Mouse (Mus musculus): ENCODE measurements around the gene Agmat.
A peak's percentile ranks its signal among the peaks of the same experiment; 100 is the strongest.
"Not testable (repeated sequence)": the region's sequence is repeated elsewhere in the genome, so short reads cannot be mapped to it uniquely, and the experiment has no call there.

Gene Agmat

DNA sequence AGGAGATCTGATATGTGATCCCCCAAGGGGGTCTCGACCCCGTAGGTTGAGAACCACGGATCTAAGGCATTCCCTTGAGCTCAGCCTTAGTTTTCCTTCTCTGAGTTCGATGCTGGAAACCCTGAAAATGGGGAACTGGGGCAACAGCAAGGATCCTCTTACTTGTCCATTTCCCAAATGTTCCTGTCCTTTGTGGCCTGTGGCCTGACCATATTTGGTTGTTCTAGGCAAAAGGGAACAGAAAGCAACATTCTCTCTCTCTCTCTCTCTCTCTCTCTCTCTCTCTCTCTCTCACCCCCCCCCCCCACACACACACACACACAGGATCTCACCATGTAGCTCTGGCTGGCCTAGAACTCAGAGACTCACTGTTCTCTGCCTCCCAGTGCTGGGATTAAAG lies 9.6 kb upstream of the Agmat start:
- DNase-seq = no peak

DNA sequence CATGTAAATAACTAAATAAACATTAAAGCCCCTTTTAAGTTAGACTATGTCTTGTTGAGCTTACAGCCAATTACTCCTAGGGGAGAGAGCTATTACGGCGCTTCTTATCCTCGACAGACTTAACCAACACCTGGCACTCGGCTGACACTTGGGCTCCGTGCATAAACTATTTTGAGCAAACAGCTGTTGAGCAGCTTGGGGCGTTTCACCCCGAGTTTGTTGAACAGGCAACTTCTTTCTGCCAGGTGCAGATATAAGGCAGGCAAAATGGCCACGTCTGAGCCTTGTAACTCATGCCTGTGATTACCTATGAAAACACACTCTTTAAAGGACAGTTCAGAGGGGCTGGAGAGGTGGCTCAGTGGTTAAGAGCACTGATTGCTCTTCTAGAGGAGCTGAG lies 8.5 kb upstream of the Agmat start:
- no peak for DNase-seq

DNA sequence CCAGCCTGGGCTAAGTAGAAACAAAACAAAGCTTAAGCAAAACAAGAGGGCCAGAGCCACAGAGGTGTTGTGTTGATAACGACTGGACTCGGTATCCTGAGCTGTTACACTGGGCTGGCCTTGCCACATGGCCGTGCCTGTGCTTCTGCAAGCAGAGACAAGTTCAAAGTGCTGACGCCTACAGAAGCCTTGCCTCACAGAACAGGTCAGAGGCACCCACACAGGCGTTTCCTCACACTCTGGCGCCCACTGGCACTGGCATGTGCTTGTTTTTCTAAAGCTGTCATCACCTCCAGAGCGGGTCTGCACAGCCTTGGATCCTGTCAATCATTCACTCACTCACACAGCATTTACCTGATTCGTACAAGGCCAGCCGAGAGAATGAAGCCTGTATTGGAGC lies 4.6 kb upstream of the Agmat start:
- no peak for DNase-seq

DNA sequence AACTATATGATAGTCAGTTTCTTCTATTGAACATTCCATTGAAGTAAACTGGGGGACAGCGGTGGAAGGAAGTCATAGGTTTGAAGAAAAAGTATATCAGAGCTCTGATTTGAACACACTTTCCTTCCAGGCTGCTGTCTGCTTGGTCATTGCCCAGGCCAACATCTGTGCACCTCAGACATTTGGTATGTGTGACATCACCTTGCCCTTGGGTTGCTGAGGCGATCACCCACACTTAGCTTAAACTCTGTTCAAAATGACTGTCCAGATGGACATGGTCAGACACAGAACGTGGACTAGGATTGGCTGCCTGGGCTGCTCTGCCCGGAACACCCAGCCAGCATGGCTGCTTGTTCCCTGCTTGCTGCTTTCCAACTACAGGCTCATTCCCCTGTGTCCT lies 4.1 kb upstream of the Agmat start:
- no peak for DNase-seq

DNA sequence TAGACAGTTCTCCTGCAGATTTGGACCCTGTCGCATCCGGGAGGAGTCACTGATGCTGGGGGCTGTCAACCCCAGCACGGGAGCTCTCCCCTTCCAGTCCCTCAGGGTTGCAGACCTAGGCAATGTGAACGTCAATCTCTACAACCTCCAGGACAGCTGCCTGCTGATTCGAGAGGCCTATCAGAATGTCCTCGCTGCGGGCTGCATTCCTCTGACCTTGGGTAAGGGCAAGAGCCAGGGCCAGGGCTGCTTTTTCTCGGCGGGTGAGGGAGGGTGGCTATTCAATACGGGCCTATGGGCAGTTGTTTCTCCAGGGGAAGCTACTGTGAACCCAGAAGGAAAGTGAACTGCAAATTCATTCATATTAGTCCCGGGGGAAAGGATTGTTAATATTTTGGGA lies 3.1 kb downstream of the Agmat start:
- no peak for DNase-seq

DNA sequence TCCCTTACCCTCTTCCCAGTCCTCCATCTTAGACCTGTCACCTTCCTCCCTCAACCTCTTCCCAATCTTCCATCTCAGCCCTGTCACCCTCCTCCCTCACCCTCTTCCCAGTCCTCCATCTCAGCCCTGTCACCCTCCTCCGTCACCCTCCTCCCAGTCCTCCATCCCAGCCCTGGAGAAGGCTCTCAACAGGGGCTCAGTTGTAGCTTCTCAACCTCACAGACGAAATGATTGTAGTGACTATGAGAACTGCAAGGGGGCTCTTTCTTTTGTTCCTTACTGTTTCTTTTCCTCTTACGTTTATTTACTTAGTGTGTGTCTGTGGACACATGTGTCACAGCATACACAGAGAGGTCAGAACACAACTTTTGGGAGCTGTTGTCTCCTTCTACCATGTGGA lies 4.4 kb downstream of the Agmat start:
- no peak for DNase-seq

DNA sequence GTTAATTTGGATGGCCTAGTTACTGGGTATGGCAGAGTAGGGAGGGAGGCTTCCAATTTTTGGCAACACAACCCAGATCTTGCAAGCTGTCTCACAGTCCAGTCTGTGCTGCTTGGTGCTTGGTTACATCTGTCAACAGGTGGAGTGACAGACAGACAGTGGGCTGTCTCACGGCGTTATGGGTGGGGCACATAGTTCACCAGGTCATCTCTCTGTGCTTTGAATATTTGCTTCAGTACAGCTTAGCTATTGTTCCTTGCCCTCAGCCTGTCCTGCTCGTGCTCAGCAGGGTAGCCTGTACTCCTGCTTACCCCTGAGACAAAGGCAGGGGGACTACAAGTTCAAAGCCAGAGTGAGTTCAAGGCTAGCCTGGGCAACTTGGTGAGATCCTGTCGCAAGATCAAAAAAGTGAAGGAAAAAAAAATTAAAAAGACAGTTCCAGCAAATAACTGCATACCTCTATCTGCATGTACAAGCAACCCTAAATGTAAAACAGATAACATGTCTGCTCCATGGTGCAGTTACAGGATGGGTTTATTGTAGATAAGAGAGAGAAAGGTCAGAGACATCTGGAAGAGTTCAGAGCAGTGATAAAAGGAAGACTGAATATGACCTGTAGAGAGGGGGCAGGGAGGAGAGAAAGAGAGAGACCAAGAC lies 5.1 kb downstream of the Agmat start:
- no peak for DNase-seq

DNA sequence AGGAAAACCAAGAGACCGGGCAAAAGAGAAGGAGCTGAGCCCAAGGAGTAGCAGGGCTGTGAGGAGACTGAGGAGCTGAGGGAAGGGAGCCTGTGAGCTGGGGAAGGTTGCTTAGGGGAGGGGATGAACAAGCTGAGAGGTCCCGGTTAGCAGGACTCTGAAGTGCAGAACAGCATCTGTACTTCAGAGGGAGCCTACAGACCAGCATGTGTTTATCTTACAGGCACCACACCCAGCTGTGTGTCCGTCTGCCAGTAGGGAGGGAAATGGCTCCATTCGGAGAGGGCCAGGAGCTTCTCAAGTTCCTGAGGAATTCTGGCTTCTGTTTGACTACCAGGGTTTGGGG lies 5.6 kb downstream of the Agmat start:
- no peak for DNase-seq

DNA sequence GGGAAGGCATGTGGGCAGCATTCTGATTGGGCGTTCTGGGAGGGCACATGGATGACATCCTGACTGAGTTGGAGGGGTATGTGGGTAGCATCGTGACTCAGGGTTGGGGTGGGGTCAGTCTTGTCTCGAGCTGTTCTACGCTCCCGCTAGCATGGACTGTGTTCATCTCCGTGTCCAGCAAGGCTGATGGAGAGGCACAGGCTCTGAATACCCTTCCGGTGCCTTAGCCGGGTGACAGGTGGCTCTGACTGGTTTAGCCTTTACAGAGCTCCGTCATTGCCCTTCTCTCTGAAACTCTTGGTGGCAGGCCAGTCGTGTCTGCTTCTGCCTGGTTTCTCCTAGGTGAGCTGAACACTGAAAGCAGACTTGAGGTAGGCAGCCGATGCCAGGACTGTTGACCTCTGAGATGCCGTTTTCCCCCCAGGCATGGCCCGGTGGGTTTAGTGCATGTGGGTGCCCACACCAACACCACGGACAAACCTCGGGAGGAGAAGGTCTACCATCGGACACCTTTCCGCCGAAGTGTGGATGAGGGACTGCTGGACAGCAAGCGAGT lies 9.0 kb downstream of the Agmat start:
- no peak for DNase-seq

DNA sequence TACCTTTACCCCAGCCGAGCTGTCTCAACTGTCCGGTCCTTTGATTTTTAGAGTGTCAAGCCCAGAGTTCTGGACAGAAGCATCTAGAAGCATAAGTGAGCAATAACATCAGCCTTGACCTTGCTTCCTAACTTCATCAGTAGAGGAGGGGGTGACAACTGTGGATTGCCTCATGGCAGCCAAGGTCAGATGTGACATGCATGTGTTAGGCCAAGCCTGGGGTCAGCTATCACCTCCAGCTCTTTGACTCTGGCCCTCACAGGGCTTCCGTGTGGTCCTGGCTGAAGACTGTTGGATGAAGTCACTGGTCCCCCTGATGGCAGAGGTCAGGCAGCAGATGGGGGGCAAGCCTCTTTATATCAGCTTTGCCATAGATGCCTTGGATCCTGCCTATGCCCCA lies 10.7 kb downstream of the Agmat start:
- no peak for DNase-seq

DNA sequence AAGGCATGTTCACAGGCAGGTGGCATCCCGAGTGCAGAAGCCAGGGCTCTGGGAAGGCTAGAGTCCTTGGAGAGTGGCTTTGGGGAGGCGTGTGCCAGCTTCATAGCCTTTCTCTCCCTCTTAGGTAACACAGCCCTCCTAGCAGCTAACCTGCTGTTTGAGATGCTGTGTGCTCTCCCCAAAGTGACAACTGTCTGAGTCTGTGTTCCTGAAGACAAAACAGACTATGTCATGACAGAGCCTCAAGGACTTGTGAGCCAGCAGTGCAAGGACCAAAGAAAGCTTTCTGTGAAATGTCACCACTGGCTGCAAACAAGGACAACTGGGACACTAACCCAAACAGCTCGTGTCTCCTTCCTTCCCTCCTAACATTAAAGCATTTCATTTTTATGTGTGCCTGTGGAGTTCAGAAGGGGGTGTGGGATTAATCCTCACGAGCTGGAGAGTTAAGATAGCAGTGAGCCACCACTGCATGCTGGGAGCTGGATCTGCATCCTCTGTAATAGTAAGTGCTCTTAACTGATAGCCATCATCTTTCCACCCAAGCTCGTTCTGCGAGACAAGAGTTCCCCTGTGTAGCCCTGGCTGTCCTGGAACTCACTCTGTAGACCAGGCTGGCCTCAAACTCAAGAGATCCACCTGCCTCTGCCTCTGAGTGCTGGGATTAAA lies 12.5 kb downstream of the Agmat start:
- DNase-seq = no peak

DNA sequence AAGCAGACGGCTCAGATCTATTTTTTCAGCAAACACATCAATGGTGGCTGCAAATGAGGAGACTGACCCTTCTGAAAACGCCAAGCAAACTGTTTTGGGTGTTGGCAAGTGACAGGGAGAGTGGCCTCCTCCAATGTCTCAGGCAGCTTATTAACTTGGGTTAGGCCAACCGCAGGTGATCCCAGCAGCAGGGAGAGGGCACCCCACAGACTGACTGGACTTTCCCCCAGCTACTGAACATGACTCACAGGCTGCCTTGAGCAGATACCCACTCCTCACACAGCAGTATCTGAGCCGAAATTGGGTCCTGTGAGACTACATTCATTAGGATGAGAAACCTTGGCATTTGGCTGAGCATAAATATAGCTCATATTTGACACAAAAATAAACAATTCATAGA lies 14.5 kb downstream of the Agmat start:
- no peak for DNase-seq

DNA sequence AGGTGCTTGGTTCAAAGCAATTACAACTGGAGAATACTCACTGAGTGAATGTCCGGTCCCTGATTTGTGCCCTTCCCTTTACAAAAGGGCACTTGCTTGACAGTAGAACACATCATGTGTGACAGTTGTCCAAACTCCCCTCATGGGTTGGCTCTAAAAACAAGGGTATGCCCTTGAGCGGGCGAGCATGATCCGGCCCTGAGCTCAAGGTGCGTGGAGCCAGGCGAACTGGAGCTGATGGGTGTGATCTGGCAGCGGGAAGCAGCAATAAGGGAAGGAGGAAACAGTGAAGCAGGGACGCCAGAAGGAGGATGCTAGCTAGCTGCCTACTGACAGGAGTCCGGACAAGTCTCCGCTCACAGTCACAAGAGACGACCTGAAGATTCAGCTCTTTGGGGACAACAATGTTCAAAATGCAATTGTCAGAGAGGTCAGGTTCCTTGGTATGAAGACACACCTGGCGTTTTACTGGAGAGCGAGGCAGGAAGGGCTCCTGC lies 15.7 kb downstream of the Agmat start:
- DNase-seq = no peak

DNA sequence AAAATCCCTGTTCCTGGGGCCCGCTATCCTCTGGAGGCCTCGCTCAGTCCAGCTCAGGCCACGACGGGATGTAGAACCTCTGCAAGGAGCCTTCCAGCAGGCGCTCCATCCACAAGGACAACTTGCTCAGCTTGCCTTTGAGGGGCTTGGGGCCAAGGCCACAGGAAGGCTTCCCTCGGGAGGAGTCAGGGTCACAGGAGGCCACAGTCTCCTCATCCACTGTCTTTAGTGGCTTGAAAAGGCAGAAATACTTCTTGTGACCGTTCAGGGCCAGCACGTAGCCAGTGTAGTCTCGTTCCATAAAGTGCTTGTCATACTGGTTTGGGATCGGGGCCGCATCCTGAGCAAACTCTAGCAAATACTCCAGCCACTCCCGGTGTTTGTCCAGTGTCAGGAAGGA lies 17.0 kb downstream of the Agmat start:
- no peak for DNase-seq

DNA sequence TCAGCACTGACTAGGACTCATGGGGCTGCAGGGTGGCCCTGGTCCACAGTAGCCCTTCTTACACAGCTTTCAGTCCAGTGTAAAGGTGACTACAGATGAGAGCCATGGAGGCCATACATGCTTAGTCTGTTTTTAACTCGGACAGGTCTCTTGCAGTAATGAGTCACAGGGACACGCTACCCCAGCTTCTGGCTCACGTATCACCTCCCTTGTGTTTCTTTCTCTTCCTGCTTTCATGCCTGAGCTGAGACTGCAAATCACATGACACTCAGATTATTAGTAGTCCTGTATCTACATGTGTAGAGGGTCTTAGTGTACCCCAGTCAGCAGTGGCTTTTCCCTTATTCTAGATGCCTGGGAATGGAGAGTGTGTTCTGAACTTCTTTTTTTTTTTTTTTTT lies 18.5 kb downstream of the Agmat start:
- no peak for DNase-seq

DNA sequence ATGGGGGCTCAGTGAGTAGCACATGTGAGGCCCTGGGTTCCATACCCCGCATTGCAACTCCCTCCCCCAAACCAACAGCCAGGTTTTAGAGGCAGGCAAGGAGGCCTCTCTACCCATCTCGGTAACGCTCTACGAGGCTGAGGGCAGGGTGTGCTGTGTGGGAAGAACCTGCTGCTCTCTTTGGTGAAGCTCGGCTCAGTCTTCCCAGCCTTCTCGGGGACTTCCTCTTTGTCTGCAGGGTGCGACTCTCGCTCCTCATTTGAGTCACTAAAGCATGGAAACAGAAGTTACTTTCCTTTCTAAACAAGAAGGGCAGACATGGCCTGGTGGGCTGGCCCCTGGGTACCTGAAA lies 19.8 kb downstream of the Agmat start:
- peak in 1 of 2 experiments; percentile 15 for DNase-seq

DNA sequence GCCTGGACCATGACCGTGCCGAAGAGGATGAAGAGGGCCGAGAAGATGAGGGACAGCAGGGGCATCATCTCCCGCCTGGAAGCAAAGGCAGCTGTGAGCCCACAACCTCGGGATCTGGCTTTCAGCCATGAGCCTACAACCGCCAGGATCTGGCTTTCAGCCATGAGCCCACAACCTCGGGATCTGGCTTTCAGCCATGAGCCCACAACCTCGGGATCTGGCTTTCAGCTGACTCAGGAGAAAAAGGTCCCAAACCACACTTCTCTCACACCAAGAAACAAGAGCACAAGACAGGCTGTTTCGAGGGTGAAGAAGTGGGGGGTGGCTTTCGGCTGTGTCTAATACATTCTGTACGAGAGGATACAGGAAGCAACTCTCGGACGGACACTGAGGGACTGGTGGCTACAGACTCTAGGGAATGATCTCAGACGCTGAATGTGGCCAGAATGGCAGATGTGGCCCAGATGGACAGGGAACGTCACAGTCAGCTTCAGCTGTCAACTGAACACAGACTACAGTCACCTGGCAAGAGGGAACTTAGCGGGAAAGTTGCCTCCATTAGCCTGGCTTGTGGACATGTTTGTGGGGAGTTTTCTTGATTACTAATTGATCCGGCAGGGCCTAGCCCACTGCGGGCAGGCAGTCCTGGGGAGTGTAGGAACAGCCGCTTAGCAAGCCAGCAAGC lies 20.3 kb downstream of the Agmat start:
- DNase-seq = peak; percentile 67 to 68

DNA sequence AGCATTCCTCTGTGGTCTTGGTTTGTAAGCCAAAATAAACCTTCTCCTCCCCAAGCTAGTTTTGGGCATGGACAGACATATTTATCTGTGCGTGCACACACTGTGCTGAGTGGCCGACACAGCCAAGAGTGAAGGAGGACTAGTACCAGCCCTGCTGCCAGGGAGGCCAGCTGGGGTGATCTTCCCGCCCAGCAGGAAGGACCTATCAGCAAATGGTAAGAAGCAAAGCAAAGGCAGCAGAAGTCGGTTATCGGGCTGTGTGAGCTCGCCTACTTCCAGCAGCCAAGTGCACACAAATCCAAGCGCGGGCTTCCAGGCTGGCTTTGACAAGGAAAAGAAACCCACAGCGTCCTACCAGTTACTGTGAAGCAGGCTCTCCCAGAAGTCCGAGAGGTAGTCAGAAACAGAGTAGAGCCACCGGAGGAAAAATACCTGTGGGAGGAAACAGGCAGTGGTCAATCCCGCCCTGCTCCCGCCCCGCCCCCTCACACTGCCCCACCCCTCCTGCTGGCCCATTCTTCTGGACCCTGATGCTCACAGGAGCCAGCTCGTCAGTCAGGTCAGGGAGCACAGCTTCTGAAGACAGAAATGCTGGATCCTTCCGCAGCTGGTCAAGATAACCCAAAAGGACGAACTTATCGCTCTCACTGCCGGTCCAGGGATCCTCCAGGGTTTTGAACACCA lies 21.0 kb downstream of the Agmat start:
- peak; percentile 80 to 81 for DNase-seq

DNA sequence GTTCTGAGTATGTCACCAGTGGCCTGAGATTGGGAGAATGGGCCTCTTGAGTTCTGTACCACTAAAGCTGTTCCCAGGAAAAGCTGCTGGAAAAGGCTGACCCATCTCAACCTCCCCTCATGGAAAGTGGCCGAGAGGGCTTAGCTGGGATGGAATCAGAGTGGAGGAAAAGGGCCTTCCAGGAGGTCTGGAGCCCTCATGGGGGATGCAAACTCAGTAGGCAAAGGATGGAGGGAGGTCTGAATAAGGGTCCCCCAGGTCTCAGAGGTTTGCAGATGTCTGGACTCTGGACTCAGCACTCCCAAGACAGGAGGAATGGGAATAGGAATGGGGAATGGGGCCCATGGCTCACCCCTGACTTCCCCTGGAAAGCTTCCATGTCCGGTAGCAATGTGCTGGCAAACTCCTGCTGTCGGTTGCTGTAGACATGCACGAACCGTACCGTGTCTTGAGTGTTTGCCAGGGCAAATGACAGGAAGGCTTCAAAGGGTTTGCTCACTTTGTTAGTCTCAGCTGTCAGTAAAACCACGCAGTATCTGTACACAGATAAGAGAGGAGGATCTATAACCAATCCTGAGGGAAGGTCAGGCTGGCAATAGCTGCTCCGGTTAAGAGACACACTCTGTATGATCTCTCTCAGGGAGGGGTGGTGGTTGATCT lies 23.2 kb downstream of the Agmat start:
- no peak for DNase-seq

DNA sequence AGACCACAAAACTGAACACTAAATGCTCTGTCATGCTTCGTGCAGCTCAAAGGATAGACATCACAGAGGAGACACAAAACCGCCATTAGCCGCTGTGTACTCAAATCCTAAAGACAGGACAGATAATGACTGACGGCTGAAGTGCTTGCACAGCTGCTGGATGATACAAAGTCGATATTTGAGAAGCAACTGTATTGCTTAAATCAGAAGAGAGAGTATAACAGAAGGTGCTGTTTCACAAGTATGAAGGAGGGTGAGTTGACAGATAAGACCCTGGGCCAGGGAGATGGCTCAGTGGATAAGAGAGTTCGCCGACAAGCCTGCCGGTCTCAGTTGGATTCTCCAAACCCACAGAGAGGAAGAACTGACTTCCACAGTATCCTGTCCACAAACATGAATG lies 25.4 kb downstream of the Agmat start:
- no peak for DNase-seq

DNA sequence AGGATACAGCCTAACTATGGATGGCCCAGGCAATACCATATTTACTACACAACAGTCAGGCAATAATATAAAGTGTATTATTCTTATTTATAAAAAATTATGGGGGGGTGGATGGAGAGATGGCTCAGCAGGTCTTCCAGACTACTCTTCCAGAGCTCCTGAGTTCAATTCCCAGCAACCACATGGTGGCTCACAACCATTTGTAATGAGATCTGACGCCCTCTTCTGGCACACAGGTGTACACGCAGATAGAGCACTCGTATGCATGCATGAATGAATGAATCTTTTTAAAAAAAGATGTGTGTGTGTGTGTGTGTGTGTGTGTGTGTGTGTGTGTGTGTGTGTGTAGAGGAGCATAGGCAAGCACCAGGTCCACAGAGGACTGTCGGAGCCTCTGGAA lies 26.5 kb downstream of the Agmat start:
- DNase-seq = not testable (repeated sequence)

DNA sequence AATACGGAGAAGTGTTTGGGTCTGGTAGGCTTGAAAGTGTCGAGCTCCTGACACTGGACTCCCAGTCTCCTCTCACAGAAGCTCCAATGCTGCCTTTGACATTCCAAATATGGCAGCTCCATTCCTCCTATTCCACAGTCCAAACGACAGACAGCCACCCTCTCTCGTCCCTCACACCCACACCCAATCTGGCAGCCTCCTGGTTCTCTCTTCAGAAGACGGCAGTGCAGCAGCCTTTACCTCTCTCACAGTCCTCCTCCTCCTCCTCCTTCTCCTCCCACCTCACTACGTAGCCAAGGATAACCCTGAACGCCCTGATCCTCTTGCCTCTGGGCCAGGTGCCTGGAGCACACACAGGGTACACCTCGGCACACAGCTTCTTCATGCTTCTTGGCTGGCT lies 33.4 kb downstream of the Agmat start:
- DNase-seq = no peak

Measured in cerebellum, postnatal 14 days (tissue).